Mouse (Mus musculus) heart, postnatal 14 days (tissue): ENCODE results near the gene Ccer2. TPM values are rescaled to one million over a fixed set of nuclear protein-coding genes. Genes with fewer than 3 reads are reported as not detected.
A peak's percentile ranks its signal among the peaks of the same experiment; 100 is the strongest.

Source experiments
- DNase-seq, 2 experiments: peaks; one replicate each; pipeline ENCODE4 v3.0.0; 2021 to 2022
- intact Hi-C: fragments of 180-260 bp; cut with DNase I; formaldehyde crosslinking; loops from one replicate; pipeline ENCODE4 v1.15.1; 2025
- long read RNA-seq, 2 experiments: library from polyadenylated mRNA; stranded (forward); transcript quantifications; one replicate each; pipeline ENCODE4 v2.0.0; 2021
- total RNA-seq, 2 experiments: library from RNA; stranded (reverse); gene quantifications; 2 replicates each; pipeline ENCODE4 v1.2.3; 2021

Ccer2 gene
- total RNA-seq, result not detected
- long read RNA-seq, experiment 1, result 0 reads
- long read RNA-seq, experiment 2, result 0 reads

DNA sequence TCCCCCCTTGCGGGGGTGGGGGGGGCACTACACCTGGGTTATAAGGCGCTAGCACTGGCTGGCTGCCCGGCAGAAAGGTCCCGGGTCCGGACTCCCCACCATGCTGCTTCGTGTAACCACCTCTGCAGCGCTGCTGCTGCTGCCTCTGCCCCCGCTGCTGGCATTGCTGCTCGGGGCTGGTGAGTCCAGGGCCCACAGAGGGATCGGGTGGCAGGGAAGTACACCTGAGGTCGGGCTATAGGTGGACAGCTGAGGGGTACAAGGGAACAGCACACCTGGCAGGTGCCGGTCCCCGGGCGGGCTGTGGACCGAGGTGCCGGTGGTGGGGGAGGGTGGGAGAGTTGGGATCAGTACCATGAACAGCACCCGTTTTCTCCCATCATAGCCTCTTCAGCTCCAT lies at the start of gene Ccer2:
Gene Ccer2 (plus strand): TSS at position 96 of the 400 bp plus-strand sequence.
- intact Hi-C loops, result no loop called here
- DNase-seq, result no peak

- DNase-seq, result no peak
- intact Hi-C loops, result no loop called here
Measured at GRCm38 (mm10) chr7:28709454-28709853, 46.5 kb upstream of the Ccer2 start.

- intact Hi-C loops, result no loop called here
- no peak for DNase-seq
Measured at GRCm38 (mm10) chr7:28710962-28711361, 45.0 kb upstream of the Ccer2 start.

DNA sequence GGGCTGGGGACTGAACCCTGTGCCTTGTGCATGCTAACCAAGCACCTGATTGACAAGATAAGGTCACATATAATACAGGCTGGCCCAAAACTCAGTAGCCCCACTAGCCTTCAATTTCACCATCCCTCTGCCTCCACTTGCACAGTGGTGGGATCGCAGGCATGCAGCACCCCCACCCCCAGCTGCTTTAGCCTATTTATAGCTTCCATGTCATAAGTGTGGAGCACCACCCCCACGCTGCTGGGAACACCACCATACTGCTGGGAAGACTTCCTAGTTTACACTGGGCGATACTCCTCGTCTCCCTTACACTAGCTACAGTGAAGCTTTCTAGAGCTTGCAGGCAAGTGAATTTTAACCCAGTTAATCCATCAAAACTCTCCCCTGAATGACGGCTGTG lies 41.3 kb upstream of the Ccer2 start:
- intact Hi-C loops, result no loop called here

GRCm38 (mm10) chr7:28715598-28715997 lies 40.4 kb upstream of the Ccer2 start:
- no peak for DNase-seq
- intact Hi-C loops, result no loop called here

More for the DNA sequence above, 41.3 kb upstream of the Ccer2 start:
- no peak for DNase-seq

DNA sequence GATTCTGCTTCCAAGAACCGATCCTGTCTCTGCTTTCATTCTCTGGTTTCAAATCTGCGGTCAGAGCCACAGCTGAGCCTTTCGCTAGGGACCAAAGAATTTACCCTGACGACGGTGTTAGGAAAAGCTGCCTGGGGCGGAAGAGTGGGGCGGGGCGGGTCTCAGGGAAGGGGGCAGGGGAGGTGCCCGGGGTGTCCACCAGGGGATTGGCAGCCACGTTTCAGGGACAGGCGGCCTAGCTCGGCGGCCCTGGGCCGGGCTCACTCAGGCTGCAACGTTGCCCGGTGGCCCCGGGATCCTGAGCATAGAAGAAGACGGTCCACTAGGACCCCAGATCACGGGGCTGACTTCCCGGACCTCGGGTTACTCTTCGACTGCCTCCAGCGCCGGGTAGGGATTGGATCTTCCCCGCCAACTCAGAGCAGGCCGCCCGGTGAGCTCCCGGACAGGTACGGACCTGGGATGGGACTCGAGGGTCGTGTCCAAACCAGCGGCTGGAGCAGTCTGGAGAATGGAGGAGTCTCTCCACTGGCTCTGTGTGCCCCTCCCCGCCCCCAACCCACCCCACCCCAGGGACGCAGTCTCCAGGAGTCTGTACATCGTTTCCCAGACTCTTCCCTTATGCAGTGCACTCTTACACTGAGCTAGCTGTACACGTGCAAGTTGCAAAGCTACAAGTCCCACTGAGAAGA lies 39.2 kb upstream of the Ccer2 start, which contains the start of gene Fbxo17:
Gene Fbxo17 (plus strand): TSS at position 215 of the 692 bp plus-strand sequence.
- intact Hi-C loops, result no loop called here
- peak; percentile 45 to 63 for DNase-seq

GRCm38 (mm10) chr7:28717726-28718125 lies 38.2 kb upstream of the Ccer2 start:
- intact Hi-C loops, result no loop called here
- no peak for DNase-seq

DNA sequence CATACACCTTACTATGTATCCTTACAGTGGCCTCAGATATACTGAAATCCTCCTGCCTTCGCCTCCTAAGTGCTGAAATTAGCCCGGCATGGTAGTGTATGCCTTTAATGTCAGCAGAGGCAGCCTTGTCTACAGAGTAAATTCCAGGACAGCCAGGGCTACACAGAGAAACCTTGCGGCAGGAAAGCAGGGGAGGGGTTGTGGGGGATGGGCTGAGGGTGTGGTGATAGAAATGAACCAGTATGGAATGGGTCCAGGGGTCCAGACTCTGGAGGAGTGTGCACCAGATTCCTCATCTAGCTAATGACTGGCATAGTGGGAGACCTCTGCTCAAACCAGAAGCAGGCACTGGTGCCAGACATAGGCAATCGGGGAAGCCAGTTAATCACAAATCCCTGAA lies 36.8 kb upstream of the Ccer2 start:
- no peak for DNase-seq
- intact Hi-C loops, result no loop called here

- intact Hi-C loops, result no loop called here
- no peak for DNase-seq
Measured at GRCm38 (mm10) chr7:28719650-28720049, 36.3 kb upstream of the Ccer2 start.

- intact Hi-C loops, result no loop called here
- DNase-seq, result no peak
Measured at GRCm38 (mm10) chr7:28720753-28721537, 35.0 kb upstream of the Ccer2 start.

DNA sequence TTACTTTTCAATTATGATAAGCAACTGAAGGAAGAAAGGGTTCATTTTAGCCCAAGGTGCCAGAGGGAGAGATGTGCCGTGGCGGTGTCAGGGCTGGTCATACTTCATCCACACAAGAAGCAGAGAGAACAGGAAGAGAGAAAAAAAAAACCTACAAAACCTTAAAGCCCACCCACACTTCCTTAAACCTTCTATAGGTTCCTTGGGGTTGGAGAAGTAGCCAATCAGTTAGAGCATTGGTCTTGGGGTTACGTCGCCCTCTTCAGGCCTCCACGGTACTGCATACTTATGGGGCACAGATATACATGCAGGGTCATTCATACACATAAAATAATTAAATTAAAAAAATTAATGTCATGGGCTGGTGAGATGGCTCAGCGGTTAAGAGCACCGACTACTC lies 33.9 kb upstream of the Ccer2 start:
- intact Hi-C loops, result no loop called here
- DNase-seq, result no peak

GRCm38 (mm10) chr7:28724613-28725012 lies 31.4 kb upstream of the Ccer2 start:
- intact Hi-C loops, result loop anchor here (5.0 kb wide), 1 partner anchor 277 kb away; no protein-coding TSS in a partner anchor
- no peak for DNase-seq

- DNase-seq, result peak; percentile 73 to 84
- intact Hi-C loops, result loop anchor here (5.0 kb wide), 1 partner anchor 279 kb away; no protein-coding TSS in a partner anchor
Measured at GRCm38 (mm10) chr7:28726600-28726999, 29.4 kb upstream of the Ccer2 start.

- intact Hi-C loops, result loop anchor here (5.0 kb wide), 1 partner anchor 280 kb away; no protein-coding TSS in a partner anchor
- peak in 1 of 2 experiments; percentile 32 for DNase-seq
Measured at GRCm38 (mm10) chr7:28727649-28728340, 28.2 kb upstream of the Ccer2 start.

GRCm38 (mm10) chr7:28732341-28733142 lies 23.4 kb upstream of the Ccer2 start:
- intact Hi-C loops, result no loop called here
- peak; percentile 54 to 63 for DNase-seq

- DNase-seq, result no peak
- intact Hi-C loops, result no loop called here
Measured at GRCm38 (mm10) chr7:28733211-28733610, 22.8 kb upstream of the Ccer2 start.

- DNase-seq, result no peak
- intact Hi-C loops, result no loop called here
Measured at GRCm38 (mm10) chr7:28735701-28736100, 20.3 kb upstream of the Ccer2 start.

DNA sequence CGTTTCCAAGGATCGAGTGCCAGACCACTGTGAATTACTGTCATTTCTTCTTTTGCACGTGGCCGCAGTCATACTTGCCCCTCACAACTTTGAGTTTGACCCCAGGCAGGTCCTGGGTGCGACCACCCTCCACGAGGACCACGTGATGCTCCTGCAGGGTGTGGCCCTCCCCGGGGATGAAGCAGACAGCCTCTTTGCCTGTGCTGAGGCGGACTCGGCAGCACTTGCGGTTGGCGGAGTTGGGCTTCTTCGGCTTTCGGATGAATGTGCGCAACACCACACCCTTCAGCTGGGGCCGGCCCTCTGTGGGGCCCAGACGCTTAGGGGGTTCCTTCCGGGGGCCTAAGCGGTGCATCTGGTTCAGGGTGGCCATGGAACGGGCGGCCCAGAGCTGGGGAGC lies 16.1 kb upstream of the Ccer2 start:
- intact Hi-C loops, result no loop called here
- DNase-seq, result no peak

- no peak for DNase-seq
- intact Hi-C loops, result no loop called here
Measured at GRCm38 (mm10) chr7:28740949-28741348, 15.0 kb upstream of the Ccer2 start.

- no peak for DNase-seq
Measured at GRCm38 (mm10) chr7:28741368-28741708, 14.6 kb upstream of the Ccer2 start.

More at GRCm38 (mm10) chr7:28741368-28741708, 14.6 kb upstream of the Ccer2 start:
- intact Hi-C loops, result no loop called here
